Mouse (Mus musculus) liver, embryonic 12.5 days (tissue): ENCODE results near the gene Gm10401. TPM values are rescaled to one million over a fixed set of nuclear protein-coding genes. Genes with fewer than 3 reads are reported as not detected.
"Not testable (repeated sequence)": the region's sequence is repeated elsewhere in the genome, so short reads cannot be mapped to it uniquely, and the experiment has no call there.

Source experiments
- ATAC-seq: fragments of 200-750 bp; cut with Nextera tagmentation; 2 replicates; pipeline ENCODE4 v1.8.0; 2017; ENCODE audit warnings: moderate number of reproducible peaks, mild to moderate bottlenecking, moderate library complexity
- H3K27ac ChIP-seq: fragments of 300-500 bp; sonication (generic); 2 replicates; pipeline ENCODE4 v1.5.1; 2016; ENCODE audit warnings: mild to moderate bottlenecking
- H3K27me3 ChIP-seq: fragments of 300-500 bp; sonication (generic); replicated peaks from 2 replicates; pipeline ENCODE4 v1.6.1; 2016; ENCODE audit warnings: mild to moderate bottlenecking, moderate library complexity
- H3K36me3 ChIP-seq: fragments of 300-500 bp; sonication (generic); 2 replicates; pipeline ENCODE4 v1.6.1; 2016; ENCODE audit warnings: mild to moderate bottlenecking, moderate library complexity
- H3K4me1 ChIP-seq: fragments of 300-500 bp; sonication (generic); 2 replicates; pipeline ENCODE4 v1.6.1; 2016
- H3K4me2 ChIP-seq: fragments of 300-500 bp; sonication (generic); 2 replicates; pipeline ENCODE4 v1.6.1; 2016; ENCODE audit warnings: mild to moderate bottlenecking, moderate library complexity
- H3K4me3 ChIP-seq: fragments of 300-500 bp; sonication (generic); 2 replicates; pipeline ENCODE4 v1.5.1; 2016; ENCODE audit warnings: mild to moderate bottlenecking, moderate library complexity
- H3K9ac ChIP-seq: fragments of 300-500 bp; sonication (generic); 2 replicates; pipeline ENCODE4 v1.6.1; 2016; ENCODE audit warnings: mild to moderate bottlenecking, moderate library complexity
- H3K9me3 ChIP-seq: fragments of 300-500 bp; sonication (generic); replicated peaks from 2 replicates; pipeline ENCODE4 v1.6.1; 2016; ENCODE audit warnings: mild to moderate bottlenecking, moderate library complexity
- WGBS: fragments of 180-500 bp; shearing (Covaris S2); methylation state at CpG from one replicate; pipeline ENCODE4 v1.1.7; 2016; ENCODE audit not compliant: insufficient replicate concordance; 5-methylcytosine and 5-hydroxymethylcytosine counted together
- polyA plus RNA-seq: library from polyadenylated mRNA; unstranded; fragments of >200 nt; fragmentation: Nextera tagmentation; extraction: Ambion mirVana; gene quantifications from 2 replicates; pipeline ENCODE4 v1.2.1, GENCODE M21; 2016

The Gm10401 gene
- polyA plus RNA-seq, 1 experiment from 2014 or later = 15.1 TPM

DNA sequence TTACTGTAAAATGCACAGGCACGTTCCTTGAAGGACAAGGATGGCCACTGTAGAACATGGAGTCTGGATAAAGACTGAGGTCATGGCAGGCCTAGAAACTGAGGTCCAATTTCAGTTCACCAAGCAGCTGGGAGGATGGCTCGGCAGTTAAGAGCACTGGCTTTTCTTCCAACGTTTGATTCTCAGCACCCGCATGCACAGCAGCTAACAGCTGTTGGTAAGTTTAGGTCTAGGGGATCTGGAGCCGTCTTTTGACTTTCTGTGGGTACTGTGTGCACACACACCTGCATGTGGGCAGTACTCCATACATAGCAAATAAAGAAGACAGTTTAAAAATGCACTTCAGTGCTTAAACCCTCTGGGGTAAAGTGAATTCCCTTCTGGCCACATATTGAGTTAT lies 16.5 kb downstream of the Gm10401 start:
- no peaks in the 10 kb centered on the region for H3K9me3 ChIP-seq
- peaks cover 38% of the 10 kb centered on the region for H3K4me1 ChIP-seq
- H3K27ac ChIP-seq = peak overlapping the region; percentile 17; the same call in 1 of the 2 replicates
- no peak for ATAC-seq
- no peak overlapping the region for H3K4me3 ChIP-seq
- H3K27me3 ChIP-seq = no peaks in the 10 kb centered on the region
- no peak overlapping the region for H3K4me2 ChIP-seq
- H3K9ac ChIP-seq = no peak overlapping the region
- 79% methylated on average over 5 of the region's 5 CpGs for WGBS
- peaks cover 76% of the 10 kb centered on the region for H3K36me3 ChIP-seq

DNA sequence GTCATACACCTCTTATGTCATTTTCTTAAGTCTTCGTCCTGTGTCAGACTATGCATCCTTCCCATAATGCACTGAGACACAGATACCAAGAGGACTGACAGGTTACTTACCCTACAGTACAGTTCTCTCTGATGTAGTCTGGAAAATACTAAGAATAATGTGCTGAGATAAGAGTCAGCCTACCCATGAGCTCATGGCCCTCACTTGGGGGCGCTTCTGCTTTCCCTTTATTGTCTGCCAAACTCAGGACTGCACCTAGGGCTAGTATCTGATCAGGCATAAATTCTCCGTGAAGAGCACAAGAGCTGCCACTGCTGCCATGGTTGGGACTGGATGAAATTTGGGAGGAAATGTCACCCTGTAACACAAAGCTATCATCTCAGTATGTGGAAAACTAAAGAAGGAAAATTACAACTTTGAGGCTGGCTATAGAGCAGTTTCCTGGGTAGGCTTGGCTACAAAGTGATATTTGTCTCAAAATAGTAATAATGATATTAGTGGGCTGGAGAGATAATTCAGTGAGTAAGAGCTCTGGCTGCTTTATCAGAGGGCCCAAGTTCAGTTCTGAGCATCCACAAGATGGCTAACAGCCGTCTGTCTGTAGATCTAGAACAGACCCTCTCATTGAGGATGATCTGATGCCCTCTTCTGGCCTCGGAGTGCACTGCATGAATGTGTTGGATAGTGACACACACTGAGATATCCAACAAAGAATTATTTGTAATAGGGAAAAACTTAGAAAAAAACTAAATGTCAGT lies 21.8 kb downstream of the Gm10401 start:
- H3K4me2 ChIP-seq = no peak overlapping the region
- H3K9me3 ChIP-seq = no peaks in the 10 kb centered on the region
- 28% methylated on average over 5 of the region's 5 CpGs for WGBS
- no peak overlapping the region for H3K4me3 ChIP-seq
- no peaks in the 10 kb centered on the region for H3K27me3 ChIP-seq
- peaks cover 79% of the 10 kb centered on the region for H3K4me1 ChIP-seq
- peak overlapping the region; percentile 96 for H3K27ac ChIP-seq
- peak; percentile 68 for ATAC-seq
- 0 out of 2 replicates have a peak overlapping the region, but pooled peaks have one; percentile 15 for H3K9ac ChIP-seq
- H3K36me3 ChIP-seq = peaks cover 45% of the 10 kb centered on the region

DNA sequence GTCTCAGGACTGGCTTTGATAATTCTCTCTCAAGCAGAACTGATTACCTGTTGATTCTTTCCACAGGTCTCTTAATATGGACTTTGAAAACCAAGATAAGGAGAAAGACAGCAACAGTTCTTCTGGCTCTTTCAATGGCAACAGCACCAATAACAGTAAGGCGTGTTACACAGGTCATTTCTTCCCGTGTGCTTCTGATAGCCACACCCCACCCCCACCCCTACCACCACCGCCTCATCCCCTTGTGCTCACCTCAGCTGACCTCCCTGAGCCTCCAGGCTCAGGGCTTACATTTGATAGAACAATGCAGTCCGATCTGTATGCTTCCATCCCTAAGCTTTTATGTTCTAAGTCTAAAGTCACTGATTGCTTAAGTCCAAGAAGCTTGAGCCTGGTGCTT lies 23.3 kb downstream of the Gm10401 start:
- 44% methylated on average over 4 of the region's 4 CpGs for WGBS
- no peak for ATAC-seq
- peaks cover 33% of the 10 kb centered on the region for H3K36me3 ChIP-seq
- peak overlapping the region; percentile 21; the same call in 1 of the 2 replicates for H3K4me2 ChIP-seq
- H3K9me3 ChIP-seq = no peaks in the 10 kb centered on the region
- peak overlapping the region; percentile 96 for H3K27ac ChIP-seq
- no peaks in the 10 kb centered on the region for H3K27me3 ChIP-seq
- peaks cover 87% of the 10 kb centered on the region for H3K4me1 ChIP-seq
- H3K4me3 ChIP-seq = no peak overlapping the region
- peak overlapping the region; percentile 68; the same call in 1 of the 2 replicates for H3K9ac ChIP-seq

DNA sequence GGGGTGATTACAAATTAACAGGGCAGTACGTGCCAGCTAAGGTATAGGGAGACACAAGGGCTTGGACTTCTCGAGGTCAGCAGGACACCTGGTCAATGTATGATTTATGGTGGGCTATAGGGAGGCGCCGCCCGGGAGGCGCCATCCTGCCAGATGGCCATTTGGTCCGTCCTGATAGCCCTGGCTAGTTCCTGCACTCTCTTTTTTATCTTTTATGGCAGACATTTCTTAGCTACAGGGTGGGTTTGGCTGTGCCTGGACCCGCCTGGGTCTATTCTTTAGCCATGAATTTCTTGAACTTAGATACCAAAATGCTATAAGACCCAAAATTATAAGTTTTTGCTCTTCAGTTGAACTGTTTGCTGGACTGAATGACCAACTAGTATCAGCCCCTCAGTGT lies 24.8 kb downstream of the Gm10401 start:
- peaks cover 30% of the 10 kb centered on the region for H3K36me3 ChIP-seq
- peak overlapping the region; percentile 68 for H3K9ac ChIP-seq
- not testable (repeated sequence) for H3K9me3 ChIP-seq, ATAC-seq, H3K27me3 ChIP-seq
- H3K4me2 ChIP-seq = peak overlapping the region; percentile 68
- peak overlapping the region; percentile 22; the same call in 1 of the 2 replicates for H3K4me3 ChIP-seq
- 25% methylated on average over 8 of the region's 8 CpGs for WGBS
- peak overlapping the region; percentile 96 for H3K27ac ChIP-seq
- peaks cover 88% of the 10 kb centered on the region for H3K4me1 ChIP-seq

DNA sequence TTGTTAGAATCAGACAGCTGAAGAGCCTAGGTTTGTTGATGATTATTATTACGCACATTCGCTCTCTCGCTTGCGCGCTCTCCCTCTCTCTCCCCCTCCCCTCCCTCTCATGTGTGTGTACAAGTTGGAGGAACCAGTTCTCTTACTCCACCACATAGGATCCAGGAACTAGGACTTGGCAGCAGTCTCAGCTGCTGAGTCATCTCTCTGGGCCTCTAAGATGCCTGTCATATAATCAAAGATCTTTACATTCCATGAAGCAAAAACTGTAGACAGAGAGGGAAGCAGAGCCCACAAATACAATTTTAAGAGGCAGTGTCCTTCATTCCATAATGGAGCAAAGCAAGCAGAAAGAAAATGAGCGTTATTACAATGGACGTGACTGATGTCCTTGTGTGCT lies 26.0 kb downstream of the Gm10401 start:
- peak overlapping the region; percentile 2; the same call in 1 of the 2 replicates for H3K4me3 ChIP-seq
- peaks cover 21% of the 10 kb centered on the region for H3K36me3 ChIP-seq
- H3K27ac ChIP-seq = peak overlapping the region; percentile 96
- peak overlapping the region; percentile 61 for H3K9ac ChIP-seq
- H3K27me3 ChIP-seq = no peaks in the 10 kb centered on the region
- no peaks in the 10 kb centered on the region for H3K9me3 ChIP-seq
- 62% methylated on average over 7 of the region's 7 CpGs for WGBS
- peak; percentile 50 for ATAC-seq
- H3K4me2 ChIP-seq = peak overlapping the region; percentile 68
- peaks cover 98% of the 10 kb centered on the region for H3K4me1 ChIP-seq

DNA sequence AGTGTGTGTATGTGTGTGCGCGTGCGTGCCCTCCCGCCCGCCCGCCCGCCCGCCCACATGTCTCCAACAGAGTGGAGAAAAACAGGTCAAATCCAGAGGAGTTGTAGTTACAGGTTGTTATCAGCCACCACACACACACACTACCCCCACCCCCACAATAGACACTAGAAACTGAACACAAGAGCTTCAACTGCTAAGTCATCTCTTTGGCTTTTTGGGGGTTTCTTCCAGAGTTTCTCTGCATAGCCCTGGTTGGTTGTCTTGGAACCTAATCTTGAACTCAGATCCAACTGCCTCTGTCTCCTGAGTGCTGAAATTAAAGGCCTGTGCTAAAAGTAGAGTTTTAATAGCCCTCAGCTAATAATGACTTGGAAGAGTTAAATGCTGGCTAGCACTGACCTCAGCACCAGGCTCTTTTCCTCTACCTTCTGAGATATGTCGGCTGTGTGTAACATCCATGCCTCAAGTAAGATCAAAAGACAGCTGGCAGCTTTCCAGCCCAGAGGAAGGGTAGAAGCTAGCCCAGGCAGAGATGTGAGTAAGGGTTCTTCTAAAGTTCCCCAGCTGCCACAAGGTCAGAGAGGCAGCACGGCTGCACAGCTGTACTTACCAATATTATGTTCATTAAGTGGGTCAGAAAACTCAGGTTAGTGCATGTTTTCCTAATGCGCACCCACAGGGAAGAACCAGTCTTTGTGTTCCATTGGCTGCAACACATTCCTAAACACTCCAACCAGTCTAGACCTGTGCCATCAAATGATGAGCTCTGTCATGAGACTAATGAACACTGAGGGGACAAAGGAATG lies 26.8 kb downstream of the Gm10401 start:
- Histone ChIP-seq H3K4me2 (peak overlapping the region; percentile 68), H3K9ac (peak overlapping the region; percentile 61), H3K4me1 (peaks cover 98% of the 10 kb centered on the region), H3K27me3 (no peaks in the 10 kb centered on the region), H3K27ac (peak overlapping the region; percentile 96), H3K4me3 (peak overlapping the region; percentile 8; the same call in 1 of the 2 replicates), H3K9me3 (no peaks in the 10 kb centered on the region), H3K36me3 (peaks cover 19% of the 10 kb centered on the region)
- ATAC-seq = peak; percentile 80
- WGBS = 24% methylated on average over 11 of the region's 11 CpGs

DNA sequence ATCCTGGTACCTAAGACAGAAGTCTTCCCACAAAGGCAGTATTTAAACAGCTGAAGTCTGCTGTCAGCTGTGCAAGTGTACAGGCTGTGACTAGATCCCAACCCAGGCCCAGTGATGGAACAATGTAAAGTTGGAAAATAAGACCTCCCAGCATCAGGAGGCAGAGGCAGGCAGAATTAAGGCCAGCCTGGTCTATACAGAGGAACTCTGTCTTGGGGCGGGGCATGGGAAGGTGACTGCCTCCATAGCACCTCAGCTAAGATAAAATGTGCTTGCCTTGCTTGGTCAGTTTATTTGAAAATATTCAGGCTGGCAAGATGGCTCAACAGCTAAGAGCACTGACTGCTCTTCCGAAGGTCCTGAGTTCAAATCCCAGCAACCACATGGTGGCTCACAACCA lies 27.6 kb downstream of the Gm10401 start:
- peak overlapping the region; percentile 66 for H3K4me2 ChIP-seq
- H3K9ac ChIP-seq = peak overlapping the region; percentile 62
- H3K4me3 ChIP-seq = no peak overlapping the region
- peak overlapping the region; percentile 96 for H3K27ac ChIP-seq
- peaks cover 98% of the 10 kb centered on the region for H3K4me1 ChIP-seq
- no peaks in the 10 kb centered on the region for H3K9me3 ChIP-seq
- peak; percentile 37 for ATAC-seq
- H3K27me3 ChIP-seq = no peaks in the 10 kb centered on the region
- peaks cover 15% of the 10 kb centered on the region for H3K36me3 ChIP-seq
- 62% methylated on average over 2 of the region's 2 CpGs for whole genome bisulfite sequencing

DNA sequence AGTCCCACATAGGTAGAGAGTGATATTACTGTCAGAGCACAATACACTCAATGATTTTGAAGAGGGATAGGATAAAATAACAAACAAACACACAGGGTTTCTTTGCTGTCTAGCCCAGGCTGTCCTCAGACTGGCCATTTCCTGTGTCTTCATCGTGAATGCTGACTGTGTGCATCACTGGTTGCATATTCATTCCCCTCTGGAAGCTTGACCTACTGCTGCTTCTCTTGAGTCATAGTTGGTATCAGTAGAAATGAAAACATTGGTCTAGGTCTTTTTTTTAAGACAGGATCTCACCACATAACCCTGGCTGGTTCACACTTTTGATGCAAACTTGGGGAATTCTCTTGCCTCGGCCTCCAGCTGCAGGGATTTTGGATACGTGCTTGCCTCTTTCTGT lies 28.5 kb downstream of the Gm10401 start:
- H3K27me3 ChIP-seq = no peaks in the 10 kb centered on the region
- H3K4me2 ChIP-seq = peak overlapping the region; percentile 66
- H3K9me3 ChIP-seq = no peaks in the 10 kb centered on the region
- 60% methylated on average over 3 of the region's 3 CpGs for WGBS
- peak overlapping the region; percentile 62; the same call in 1 of the 2 replicates for H3K9ac ChIP-seq
- peaks cover 96% of the 10 kb centered on the region for H3K4me1 ChIP-seq
- H3K36me3 ChIP-seq = peaks cover 12% of the 10 kb centered on the region; the same call in 1 of the 2 replicates
- ATAC-seq = no peak
- H3K27ac ChIP-seq = peak overlapping the region; percentile 96
- H3K4me3 ChIP-seq = no peak overlapping the region

DNA sequence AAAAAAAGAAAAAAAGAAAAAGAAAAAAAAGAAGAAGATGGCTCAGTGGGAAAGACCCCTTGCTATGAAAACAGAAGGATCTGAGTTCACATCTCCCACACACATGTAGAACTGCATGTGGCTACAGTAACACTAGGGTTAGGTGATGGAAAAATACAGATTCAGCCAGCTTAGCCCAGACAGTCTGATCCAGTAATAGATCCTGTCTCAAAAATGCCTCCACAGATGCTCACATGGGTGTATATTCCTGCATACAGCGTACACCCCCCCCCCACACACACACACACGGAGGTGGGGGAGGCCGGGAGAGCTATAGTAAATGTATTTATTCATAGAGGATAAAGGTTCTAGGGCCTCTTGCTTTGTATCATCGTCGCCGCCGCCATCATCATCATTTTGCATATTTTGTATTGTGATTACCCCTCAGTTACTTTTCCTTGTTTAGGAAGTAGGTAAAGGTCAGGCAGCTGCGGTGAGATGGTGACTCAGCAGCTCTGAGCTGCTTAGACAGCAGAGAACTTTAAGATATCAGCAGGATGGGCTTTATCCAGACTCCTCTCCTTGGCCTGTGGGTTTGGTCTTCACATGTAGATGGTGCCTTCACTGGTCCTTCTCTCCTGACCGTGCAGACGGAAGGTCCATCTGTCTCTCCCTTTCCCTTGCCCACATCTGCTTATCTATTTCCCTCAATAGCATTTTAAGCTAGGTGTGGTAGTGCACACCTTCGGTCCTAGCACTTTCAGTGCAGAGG lies 29.2 kb downstream of the Gm10401 start:
- WGBS = 41% methylated on average over 11 of the region's 11 CpGs
- Histone ChIP-seq H3K27me3 (no peaks in the 10 kb centered on the region), H3K9ac (peak overlapping the region; percentile 62), H3K4me2 (peak overlapping the region; percentile 66), H3K4me3 (peak overlapping the region; percentile 26; the same call in 1 of the 2 replicates), H3K9me3 (no peaks in the 10 kb centered on the region), H3K4me1 (peaks cover 88% of the 10 kb centered on the region), H3K27ac (peak overlapping the region; percentile 96), H3K36me3 (peaks cover 18% of the 10 kb centered on the region)
- ATAC-seq = peak; percentile 75

DNA sequence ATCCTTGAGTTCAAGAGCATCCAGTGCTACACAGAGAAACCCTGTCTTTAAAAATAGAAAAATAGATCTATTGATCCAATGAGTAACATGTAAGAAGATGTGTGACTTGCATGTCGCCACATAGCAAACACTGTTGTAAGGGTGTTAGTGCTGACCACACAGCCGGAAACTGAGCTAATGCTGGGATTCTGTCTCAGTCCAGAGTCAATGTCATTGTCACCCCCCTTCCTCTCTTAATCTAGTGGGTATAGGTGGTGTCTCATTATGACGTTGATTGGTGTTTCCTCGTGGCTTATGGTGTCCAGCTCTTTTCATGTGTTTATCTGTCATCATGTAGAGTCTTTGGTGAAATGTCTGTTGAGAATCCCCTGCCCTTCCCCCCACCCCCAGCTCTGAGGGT lies 31.9 kb downstream of the Gm10401 start:
- H3K27ac ChIP-seq = peak overlapping the region; percentile 43; the same call in 1 of the 2 replicates
- H3K4me2 ChIP-seq = no peak overlapping the region
- 37% methylated on average over 4 of the region's 4 CpGs for WGBS
- peaks cover 40% of the 10 kb centered on the region for H3K36me3 ChIP-seq
- ATAC-seq = no peak
- H3K9ac ChIP-seq = no peak overlapping the region
- no peak overlapping the region for H3K4me3 ChIP-seq
- no peaks in the 10 kb centered on the region for H3K27me3 ChIP-seq
- H3K9me3 ChIP-seq = no peaks in the 10 kb centered on the region
- H3K4me1 ChIP-seq = peaks cover 83% of the 10 kb centered on the region

DNA sequence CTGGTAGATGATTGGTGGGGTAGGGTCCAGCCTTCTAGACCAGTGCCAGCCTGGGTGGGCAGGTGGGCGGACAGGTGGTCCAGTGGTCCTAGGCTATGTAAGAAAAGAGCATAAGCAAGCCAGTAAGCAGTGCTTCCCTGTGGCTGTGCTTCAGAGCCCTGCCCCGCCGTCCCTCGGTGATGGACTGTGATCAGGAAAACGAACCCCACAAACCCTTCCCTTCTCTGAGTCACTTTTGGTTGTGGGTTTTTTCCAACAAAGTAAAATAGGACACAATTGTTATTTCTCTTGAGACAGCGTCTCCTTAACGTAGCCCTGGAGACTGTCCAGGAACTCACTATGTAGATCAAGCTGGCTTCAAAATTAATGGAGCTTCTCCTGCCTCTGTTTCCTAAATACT lies 34.7 kb downstream of the Gm10401 start:
- no peak for ATAC-seq
- H3K4me1 ChIP-seq = peaks cover 85% of the 10 kb centered on the region
- H3K27me3 ChIP-seq = no peaks in the 10 kb centered on the region
- 94% methylated on average over 7 of the region's 7 CpGs for WGBS
- no peaks in the 10 kb centered on the region for H3K9me3 ChIP-seq
- H3K4me2 ChIP-seq = no peak overlapping the region
- no peak overlapping the region for H3K4me3 ChIP-seq
- no peak overlapping the region for H3K27ac ChIP-seq
- H3K9ac ChIP-seq = no peak overlapping the region
- H3K36me3 ChIP-seq = peaks cover 40% of the 10 kb centered on the region
